Mouse (Mus musculus): ENCODE data around the gene Commd1.

Commd1 gene

DNA sequence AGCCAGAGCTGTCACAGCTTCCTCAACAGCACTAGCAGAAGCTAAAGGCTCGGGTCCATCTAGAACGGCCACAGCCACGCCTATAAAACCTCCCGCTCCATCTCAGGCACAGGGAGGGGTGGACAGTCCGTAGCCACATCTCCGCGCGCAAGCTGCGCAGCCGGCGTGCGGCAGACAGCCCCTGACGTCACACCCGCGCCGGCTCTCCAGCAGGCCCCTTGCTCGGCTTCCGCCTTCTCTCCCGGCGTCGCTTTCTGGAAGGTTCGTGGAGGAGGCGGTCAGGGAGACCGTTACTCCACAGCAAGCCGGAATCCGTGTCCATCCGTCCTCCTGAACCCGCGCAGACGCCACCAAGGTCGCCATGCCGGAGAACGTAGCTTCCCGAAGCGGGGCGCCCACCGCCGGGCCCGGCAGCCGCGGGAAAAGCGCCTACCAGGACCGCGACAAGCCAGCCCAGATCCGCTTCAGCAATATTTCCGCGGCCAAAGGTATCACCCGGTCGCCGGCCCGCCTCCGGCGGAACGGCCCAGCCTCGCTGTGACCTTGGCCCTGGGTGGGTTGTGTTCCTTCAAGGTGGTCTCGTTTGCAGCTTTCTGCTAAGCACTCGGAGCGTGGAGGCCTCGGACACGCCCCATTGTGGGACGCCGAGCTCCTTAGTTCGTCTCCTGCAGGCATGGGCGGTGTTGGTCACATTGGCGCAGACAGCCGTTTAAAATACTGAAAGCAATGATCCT is 8.4 kb upstream of the Commd1 start, which contains the start of gene Cct4:
Gene Cct4, plus strand, starts transcription at position 127 of the 734 bp plus-strand sequence.
- DNase-seq (ENCODE audit: low read depth, low spot score): peak; percentile 94

DNA sequence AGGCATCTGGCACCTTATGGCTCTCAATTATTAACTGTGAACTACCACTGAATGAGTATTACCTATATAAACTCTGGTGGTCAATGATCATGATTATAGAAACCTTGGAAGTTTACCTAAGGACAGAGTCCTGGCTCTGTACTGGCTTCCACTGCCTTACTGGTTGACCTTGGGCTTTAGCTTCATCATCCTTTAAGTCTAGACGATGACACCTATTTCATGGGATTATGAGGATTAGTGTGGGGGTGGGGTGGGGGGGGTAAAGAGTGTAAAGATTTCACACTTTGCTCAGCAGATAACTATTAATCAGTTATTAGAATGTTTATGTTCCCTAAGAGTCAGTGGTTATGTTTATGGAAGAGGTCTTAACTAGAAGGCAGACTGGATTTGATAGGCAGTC is 7.6 kb upstream of the Commd1 start:
- no peak for DNase-seq (ENCODE audit: low read depth, low spot score)

DNA sequence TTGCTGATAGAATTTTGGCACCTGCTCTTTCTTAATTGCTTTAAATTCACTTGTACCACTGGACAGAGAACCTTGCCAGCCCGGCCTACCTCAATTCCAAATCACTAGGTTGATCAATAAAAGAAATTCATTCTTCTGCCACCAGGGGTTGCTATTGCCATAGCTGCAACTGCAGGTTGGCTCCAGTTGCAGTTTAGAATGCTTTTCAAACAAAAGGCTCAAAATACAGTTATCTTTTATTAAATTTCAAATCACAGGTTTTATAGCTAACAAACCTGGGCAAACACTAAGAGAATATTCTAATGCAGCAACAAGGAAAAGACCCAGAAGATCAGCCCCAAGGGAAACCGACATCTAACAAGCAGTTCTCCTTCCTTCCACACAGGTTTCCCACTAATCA is 5.2 kb upstream of the Commd1 start:
- DNase-seq (ENCODE audit: low read depth, low spot score): peak; percentile 63

DNA sequence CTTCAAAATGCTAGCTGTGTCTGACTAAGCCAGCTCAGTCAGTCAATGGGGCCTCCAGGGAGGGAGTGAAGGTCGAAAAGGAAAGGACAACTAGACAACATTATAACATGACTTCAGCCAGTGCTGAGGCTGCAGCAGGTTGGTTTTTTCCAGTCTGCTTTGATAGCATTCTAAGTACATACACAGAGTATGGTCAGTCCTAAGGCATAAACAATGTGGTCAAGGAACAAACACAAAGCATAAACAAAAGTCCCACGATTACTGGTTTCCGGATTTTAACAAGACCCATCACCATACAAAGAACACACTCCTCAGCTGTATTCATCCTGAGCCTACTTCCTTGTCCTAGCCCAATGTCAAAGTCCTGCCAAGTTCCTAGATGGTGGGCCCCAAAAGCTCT is 3.3 kb upstream of the Commd1 start:
- no peak for DNase-seq (ENCODE audit: low read depth, low spot score)

DNA sequence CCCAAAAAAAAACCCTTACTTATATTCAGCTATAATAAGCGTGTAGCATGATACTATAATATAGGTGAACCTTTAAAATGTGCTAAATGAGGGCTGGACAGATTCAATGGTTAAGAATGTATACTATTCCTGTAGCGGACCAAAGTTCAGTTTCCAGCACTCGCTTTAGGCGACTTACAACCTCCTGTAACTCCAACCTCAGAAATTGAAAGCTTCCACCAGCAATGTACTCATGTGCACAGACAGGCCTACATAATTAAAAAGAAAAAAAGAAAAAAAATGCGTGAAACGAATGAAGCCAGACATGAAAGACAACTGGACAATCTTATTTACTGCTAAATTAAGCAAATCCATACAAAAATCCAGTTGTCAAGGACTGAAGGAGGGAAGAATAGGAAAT is 664 bp upstream of the Commd1 start:
- no peak for DNase-seq (ENCODE audit: low read depth, low spot score)

DNA sequence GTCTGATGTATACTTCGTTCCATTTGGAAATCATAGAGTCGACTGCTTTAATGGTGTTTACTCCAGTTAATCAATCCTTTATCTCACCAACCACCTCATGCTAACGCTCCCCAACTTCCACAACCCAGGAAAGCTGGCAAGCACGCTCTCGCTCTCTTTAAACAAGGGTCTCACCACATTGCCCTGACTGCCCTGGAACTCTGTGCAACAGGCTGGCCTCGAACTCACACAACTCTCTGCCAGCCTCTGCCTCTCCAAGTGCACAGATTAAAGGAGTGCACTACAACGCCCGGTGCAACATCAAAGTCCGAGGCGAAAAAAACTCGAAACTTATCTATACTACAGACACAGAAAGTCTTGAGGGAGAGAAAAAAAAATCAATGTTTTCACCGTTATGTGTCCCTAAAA is 635 bp downstream of the Commd1 start:
- no peak for DNase-seq (ENCODE audit: low read depth, low spot score)

DNA sequence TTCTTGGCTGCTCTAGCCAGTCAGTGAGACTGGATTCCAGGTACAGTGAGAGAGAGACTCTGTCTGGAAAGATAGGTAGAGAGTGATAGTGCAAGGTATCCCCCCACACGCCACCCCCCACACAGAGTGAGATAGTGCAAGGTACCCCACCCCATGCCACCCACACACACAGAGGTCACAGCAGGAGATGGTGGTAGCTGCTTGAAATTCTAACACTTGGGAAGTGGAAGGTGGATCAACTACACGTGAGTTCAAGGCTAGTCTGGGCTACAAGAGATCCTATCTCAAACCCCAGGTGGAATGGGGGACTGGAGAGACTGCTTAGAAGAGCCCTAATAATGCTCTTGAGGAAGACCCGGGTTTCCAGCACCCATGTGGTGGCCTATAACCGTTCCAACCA is 1.1 kb downstream of the Commd1 start:
- no peak for DNase-seq (ENCODE audit: low read depth, low spot score)

DNA sequence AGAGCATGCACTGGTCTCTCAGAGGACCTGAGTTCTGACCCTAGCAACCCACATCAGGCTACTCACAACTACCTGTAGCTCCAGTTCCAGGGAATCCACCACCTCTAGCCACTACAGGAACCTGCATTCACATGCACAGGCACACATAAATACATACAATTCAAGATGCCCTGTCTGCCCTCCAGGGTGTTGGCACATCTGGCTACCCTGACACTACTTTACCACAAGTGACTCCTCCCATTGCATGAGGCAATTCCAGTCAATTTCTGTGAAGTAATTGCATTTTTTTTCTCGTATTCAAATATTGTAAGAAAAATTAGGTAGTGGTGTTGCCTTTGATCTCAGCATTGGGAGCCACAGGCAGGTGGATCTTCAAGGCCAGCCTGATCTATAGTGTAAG is 3.0 kb downstream of the Commd1 start:
- no peak for DNase-seq (ENCODE audit: low read depth, low spot score)

DNA sequence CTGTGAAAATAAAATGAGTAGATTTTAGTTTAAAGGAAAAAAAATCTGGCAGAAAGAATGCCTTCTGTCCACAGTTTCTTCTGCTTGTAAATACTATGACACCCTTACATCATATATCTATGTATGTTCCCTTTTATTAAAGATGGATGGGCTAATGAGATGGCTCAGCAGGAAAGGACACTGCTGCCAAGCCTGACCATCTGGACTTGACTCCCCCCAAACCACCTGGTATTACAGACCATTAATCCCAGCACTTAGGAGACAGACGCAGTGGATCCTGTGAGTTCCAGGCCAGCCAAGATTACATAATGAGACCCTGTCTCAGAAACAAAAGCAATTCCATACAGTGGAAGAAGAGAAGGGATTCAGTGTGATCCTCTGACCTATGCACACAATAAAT is 3.5 kb downstream of the Commd1 start:
- DNase-seq (ENCODE audit: low read depth, low spot score): no peak

DNA sequence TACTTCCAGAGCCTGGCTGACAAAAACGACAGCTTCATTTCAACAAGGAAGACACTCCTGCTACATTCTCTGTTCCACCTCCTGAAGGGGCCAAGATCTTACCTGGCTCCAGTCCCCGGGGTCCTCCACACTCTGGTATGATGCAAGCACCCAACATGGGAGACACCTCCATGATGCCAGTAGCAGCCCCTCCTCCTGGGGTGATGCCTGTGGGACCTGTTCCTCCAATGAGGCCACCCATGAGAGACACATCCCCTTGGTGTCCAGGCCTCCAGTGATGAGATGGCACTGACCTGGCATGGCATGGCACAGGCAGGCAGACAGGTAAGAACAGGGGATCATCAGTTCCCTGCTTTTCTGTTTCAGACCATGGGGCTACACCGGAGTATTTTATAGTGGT is 4.0 kb downstream of the Commd1 start:
- DNase-seq (ENCODE audit: low read depth, low spot score): no peak

DNA sequence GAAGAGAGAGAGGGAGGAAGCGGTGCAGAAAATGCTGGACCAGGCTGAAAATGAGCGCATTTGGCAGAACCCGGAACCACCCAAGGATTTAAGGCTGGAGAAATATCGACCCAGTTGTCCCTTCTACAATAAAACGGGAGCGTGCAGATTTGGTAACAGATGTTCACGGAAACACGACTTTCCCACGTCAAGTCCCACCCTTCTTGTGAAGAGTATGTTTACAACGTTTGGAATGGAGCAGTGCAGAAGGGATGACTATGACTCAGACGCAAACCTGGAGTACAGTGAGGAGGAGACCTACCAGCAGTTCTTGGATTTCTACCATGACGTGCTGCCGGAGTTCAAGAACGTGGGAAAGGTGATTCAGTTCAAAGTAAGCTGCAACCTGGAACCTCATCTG is 8.6 kb downstream of the Commd1 start:
- DNase-seq (ENCODE audit: low read depth, low spot score): no peak

DNA sequence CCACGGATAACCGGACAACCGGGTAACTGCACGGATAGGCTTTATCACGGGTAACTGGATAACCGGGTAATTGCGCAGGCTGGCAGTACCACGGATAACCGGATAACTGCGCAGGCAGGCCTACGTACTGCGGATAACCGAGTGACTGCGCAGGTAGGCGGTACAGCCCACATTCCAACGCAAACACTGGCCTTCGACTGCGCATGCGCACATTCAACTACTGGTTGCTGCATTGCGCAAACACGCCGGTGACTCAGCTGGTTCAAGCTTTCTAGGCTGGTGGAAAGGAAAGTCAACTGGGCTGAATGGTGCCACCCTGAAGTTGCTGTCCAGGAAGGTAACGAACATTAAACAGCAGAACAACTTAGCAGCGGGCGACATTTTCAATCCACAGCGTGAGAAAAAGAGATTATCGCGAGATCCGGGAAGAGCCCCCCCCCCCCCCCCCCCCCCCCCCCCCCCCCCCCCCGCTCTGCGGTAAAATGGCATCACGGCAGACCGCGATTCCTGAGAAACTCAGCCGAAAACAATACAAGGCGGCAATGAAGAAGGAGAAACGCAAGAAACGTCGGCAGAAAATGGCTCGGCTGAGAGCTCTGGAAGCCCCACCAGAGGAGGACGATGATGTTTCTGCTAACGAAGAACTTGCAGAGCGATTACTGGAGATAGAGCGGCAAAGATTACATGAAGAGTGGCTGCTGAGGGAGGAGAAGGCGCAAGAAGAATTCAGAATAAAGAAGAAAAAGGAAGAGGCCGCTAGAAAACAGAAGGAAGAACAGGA is 9.2 kb downstream of the Commd1 start:
- DNase-seq (ENCODE audit: low read depth, low spot score): peak; percentile 76

DNA sequence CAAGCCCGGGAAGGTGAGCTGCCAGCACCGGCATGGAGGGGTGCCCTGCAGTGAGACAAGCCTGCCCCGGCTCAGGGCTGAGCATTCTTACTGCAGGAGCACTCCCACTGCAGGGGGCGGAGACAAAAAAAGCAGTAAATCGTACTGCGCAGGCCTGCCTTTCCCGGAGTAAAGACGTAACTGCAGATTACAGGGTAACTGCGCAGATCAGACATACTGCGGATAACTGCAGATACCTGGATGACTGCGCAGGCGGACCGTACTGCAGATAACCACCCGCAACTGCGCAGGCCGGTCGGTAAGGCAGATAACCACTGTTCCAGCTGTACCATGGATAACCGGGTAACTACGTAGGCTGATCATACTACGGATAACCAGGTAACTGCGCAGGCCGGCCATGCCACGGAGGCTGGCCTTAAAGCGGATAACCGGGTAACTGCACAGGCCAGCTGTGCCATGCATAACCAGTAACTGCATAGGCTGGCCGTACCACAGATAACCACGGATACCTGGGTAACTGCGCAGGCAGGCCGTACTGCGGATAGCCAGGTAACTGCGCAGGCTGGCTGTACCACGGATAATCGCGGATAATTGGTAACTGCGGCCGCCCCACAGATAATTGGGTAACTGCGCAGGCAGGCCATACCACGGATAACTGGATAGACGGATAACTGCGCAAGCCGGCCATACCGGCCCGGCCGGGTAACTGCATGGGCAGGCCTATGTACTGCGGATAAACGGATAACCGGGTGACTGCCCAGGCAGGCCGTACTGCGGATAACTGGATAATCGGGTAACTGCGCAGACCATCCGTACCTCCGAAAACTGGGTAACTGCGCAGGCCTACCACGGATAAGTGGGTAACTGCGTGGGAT is 10.1 kb downstream of the Commd1 start, which contains the start of gene Zrsr1:
Gene Zrsr1, plus strand, starts transcription at position 171 of the 875 bp plus-strand sequence.
- DNase-seq (ENCODE audit: low read depth, low spot score): peak; percentile 66

DNA sequence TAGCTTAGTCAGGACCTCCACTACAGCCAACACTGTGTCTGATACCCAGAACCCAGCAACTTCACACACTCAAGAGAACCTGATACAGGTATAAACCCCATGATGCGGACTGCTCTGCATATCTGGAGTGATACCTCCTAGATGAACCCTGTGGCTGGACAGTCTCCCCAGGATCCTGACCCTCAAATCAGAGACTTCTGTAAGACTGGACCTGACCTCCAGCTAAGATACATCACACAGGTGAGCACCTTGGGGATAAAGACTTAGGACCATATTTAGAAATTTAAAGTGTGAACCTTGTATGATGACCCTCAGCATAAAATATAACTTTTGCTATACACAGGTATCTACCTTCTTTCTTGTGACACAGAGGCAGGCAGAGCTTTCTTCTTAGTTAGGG is 11.6 kb downstream of the Commd1 start:
- DNase-seq (ENCODE audit: low read depth, low spot score): no peak

DNA sequence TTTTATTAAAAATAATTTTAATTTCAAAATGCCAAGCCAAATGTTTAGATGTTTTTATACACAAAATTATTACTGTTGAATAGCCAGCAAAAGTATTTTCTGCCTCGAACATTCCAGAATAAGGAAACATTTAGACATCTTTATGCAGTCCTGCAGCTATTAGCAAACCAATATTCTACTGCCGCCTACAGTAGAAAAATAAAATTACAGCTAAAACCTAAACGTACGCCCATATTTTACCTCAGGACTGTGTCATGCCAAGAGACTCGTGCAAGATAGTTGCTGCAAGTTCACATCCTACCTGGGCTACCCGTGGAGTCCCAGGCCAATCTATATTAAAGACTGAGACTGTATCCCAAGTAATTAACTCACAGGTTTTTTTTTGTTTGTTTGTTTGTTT is 12.7 kb downstream of the Commd1 start:
- no peak for DNase-seq (ENCODE audit: low read depth, low spot score)

DNA sequence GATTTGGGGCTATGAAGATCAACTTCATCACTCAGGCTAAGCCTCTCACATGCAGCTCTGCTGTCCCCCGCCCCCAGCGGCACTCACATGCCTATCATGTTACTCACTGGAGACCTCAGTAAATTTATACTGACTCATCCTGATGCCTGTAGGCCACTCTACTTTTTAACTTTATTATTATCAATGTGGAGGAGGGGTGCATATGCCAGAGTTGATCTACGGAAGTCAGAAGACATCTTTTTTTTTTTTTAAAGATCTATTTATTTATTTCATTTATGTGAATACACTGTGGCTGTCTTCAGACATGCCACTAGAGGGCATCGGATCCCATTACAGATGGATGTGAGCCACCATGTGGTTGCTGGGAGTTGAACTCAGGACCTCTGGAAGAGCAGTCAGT is 16.7 kb downstream of the Commd1 start:
- DNase-seq (ENCODE audit: low read depth, low spot score): no peak

DNA sequence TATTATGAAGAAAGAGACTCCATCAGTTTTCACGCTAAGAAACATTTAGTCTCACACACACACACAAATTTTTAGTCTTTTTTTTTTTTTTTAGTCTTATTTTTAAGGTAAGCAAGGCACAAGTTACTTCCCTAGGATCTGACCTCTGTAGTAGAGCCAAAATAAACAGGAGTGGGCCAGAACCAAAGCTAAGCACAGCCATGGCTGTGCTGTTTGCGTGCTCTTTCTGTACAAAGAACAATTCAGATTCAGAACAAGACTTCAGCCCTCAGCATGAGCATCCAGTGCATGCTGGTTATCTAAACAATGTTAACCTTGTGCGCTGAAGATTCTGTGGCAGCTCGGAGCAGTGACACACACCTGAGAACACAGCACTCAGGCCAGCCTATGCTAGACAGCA is 17.8 kb downstream of the Commd1 start:
- no peak for DNase-seq (ENCODE audit: low read depth, low spot score)

DNA sequence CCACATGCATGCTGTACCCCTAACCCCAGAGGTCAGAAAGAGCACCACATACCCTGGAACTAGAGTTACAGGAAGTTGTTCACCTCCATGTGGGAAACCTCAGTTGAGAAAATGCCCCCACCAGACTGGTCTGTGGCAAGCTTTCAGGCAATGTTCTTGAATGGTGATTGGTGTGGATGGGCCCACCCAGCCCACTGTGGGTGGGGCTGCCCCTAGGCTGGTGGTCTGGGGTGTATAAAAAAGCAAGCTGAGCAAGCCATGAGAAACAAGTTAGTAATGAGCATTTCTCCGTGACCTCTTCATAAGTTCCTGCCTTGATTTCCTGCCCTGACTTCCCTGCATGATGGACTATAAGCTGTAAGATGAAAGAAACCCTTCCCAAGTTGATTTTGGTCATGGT is 20.1 kb downstream of the Commd1 start:
- DNase-seq (ENCODE audit: low read depth, low spot score): no peak

DNA sequence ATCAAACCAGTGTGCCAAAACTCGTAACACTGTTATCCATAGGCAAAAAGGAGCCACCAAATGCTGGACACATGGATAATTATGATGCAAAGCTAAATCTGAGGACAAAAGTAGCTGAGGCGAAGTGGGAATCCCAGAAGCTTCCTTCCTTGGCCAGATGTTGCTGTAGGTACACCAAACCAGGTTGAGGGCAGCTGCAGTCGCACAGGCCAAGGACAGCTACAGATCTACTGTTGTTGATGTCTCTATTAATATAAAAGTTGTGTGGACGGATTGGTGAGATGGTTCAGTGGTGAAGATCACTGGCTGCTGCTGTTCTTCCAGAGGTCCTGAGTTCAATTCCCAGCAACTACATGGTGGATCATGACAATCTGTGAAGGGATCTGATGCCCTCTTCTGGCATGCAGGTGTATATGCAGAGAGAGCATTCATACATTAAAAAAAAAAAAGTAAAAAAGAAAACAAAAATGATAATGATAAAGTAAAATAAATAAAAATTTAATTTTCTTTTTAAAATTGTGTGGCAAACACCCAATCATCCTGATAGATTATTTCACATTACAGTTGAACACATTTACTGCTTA is 24.3 kb downstream of the Commd1 start:
- DNase-seq (ENCODE audit: low read depth, low spot score): no peak

DNA sequence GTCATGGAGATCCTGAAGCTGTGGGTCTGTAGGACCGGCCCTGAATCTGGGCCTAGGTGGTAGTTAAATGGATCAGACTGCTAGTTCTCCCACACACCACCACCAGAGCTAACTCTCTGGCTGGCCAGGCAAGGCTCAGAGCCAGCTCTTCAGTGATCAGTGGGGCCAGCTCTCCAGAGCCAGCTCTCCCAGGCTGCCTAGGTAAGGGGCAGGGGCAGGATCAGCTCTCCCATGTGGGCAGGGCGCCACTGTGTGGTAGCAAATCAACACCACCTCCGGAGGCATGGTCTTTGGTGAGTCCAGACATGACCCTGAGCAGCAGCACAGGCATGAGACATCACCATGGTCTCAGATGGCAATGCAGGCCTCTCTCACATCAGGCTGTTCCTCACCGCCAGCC is 25.4 kb downstream of the Commd1 start:
- DNase-seq (ENCODE audit: low read depth, low spot score): no peak

DNA sequence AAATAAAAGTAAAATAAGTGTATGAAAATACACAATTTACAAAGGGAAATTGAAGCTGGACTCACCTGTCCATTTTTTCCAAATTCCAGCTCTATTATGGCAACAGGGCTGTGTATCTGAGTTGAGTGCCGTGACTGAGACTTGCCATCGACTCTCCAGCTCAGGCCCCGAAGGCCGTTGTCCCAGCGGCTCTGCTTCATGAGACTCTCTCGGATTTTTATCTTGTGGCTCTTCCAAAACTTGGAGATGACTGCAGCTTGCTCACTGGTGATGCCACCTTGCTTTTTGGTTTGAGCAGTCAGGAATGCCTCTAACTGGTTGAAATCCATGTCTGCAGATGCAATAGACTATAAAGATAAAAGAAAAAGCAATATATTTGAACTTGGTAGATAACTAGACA is 25.8 kb downstream of the Commd1 start:
- DNase-seq (ENCODE audit: low read depth, low spot score): no peak

DNA sequence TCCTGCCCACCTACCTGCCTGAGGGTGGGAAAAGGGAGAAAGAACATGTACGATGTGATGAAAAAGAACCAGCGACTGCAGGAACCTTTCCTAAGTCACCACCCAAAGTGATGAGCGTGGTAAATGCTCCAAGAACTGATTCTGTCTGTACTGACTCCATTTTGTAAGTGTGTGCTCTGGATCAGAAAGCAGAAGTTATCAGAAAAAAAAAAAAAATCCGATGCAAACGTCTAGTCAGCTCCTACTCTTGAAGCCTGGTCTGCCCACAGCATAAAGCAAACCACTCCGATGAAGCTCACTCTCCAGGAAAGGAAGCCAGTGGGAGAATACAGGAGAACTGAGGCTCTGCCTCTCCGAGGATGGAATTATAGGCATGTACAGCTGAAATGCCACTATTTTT is 29.5 kb downstream of the Commd1 start:
- no peak for DNase-seq (ENCODE audit: low read depth, low spot score)
